Mouse (Mus musculus): ENCODE results near the gene Stat1. TPM values are rescaled to one million over a fixed set of nuclear protein-coding genes. Genes with fewer than 3 reads are reported as not detected.

Stat1 gene
- polyA plus RNA-seq, 1 experiment from 2014 or later: 11.2 TPM

GRCm38 (mm10) chr1:52107206-52107605 lies 12.0 kb upstream of the Stat1 start:
- H3K4me2 ChIP-seq (ENCODE audit: low read length): no peak overlapping the region
- no peaks in the 10 kb centered on the region for H3K9me3 ChIP-seq (replicated peaks; ENCODE audit: control insufficient read depth, low read length, poor library complexity, severe bottlenecking)
- no peaks in the 10 kb centered on the region for H3K36me3 ChIP-seq (ENCODE audit: control insufficient read depth, insufficient read depth, low read length)
- no peak overlapping the region for H3K27ac ChIP-seq (ENCODE audit: low read length)
- 95% methylated on average over 11 of the region's 11 CpGs for WGBS
- no peak for ATAC-seq
- no peak overlapping the region for H3K4me3 ChIP-seq (ENCODE audit: low read depth, low read length)
- H3K4me1 ChIP-seq (ENCODE audit: control insufficient read depth, insufficient read depth, low read length): no peaks in the 10 kb centered on the region
- no peak overlapping the region for H3K9ac ChIP-seq (ENCODE audit: low read depth, low read length)
- no peaks in the 10 kb centered on the region for H3K27me3 ChIP-seq (ENCODE audit: control insufficient read depth, insufficient read depth, low read depth, low read length)

DNA sequence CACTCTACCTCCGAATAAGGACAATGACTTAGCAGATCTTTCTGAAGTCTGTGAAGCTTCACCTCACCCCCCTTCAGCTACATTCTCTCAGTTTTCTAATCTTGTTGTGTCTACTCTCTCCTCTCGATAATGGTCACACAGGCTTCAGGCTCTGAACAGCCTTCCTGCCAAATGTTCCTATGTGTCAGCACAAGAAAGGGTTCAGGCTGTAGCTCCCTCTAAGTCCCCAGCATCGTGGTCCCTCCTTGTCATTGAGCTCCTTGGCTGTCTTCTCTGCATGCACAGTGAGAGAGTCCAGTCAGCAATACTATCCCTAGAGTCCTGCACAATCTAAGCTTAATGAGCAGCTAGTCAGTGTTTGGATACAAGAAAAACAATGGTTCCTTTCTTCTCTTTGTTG lies 8.0 kb upstream of the Stat1 start:
- H3K27ac ChIP-seq (ENCODE audit: low read length): no peak overlapping the region
- H3K36me3 ChIP-seq (ENCODE audit: control insufficient read depth, insufficient read depth, low read length): no peaks in the 10 kb centered on the region
- H3K4me1 ChIP-seq (ENCODE audit: control insufficient read depth, insufficient read depth, low read length): peaks cover 5% of the 10 kb centered on the region; the same call in 1 of the 2 replicates
- no peaks in the 10 kb centered on the region; the same call in 1 of the 2 replicates for H3K27me3 ChIP-seq (ENCODE audit: control insufficient read depth, insufficient read depth, low read depth, low read length)
- 75% methylated on average over 3 of the region's 3 CpGs for WGBS
- H3K4me3 ChIP-seq (ENCODE audit: low read depth, low read length): no peak overlapping the region
- no peak overlapping the region for H3K4me2 ChIP-seq (ENCODE audit: low read length)
- ATAC-seq: no peak
- H3K9me3 ChIP-seq (replicated peaks; ENCODE audit: control insufficient read depth, low read length, poor library complexity, severe bottlenecking): no peaks in the 10 kb centered on the region
- H3K9ac ChIP-seq (ENCODE audit: low read depth, low read length): no peak overlapping the region

DNA sequence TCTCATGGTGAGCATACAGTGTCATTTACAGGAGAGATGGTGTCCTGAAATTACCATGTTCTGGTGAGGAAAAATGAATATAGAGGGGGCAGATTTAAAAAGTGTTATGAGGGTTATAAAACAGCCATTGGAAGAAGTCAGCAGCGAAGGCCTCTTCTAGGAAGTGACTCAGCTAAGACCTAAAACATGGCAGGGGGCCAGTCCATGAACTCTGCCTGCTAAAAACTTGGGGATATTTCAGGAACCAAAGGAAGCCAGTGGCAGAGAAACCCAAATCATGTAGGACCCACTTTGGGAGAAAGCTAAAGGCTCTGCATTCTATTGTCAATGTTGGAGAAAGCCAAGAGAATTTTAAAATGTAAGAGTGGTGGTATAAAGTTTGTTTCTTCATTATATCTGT lies 6.9 kb upstream of the Stat1 start:
- ATAC-seq: no peak
- H3K4me2 ChIP-seq (ENCODE audit: low read length): no peak overlapping the region
- H3K4me3 ChIP-seq (ENCODE audit: low read depth, low read length): no peak overlapping the region
- H3K4me1 ChIP-seq (ENCODE audit: control insufficient read depth, insufficient read depth, low read length): peaks cover 5% of the 10 kb centered on the region; the same call in 1 of the 2 replicates
- no peak overlapping the region for H3K9ac ChIP-seq (ENCODE audit: low read depth, low read length)
- no peaks in the 10 kb centered on the region for H3K36me3 ChIP-seq (ENCODE audit: control insufficient read depth, insufficient read depth, low read length)
- H3K9me3 ChIP-seq (replicated peaks; ENCODE audit: control insufficient read depth, low read length, poor library complexity, severe bottlenecking): no peaks in the 10 kb centered on the region
- H3K27me3 ChIP-seq (ENCODE audit: control insufficient read depth, insufficient read depth, low read depth, low read length): no peaks in the 10 kb centered on the region; the same call in 1 of the 2 replicates
- 95% methylated on average over 1 of the region's 1 CpGs for WGBS
- no peak overlapping the region for H3K27ac ChIP-seq (ENCODE audit: low read length)

DNA sequence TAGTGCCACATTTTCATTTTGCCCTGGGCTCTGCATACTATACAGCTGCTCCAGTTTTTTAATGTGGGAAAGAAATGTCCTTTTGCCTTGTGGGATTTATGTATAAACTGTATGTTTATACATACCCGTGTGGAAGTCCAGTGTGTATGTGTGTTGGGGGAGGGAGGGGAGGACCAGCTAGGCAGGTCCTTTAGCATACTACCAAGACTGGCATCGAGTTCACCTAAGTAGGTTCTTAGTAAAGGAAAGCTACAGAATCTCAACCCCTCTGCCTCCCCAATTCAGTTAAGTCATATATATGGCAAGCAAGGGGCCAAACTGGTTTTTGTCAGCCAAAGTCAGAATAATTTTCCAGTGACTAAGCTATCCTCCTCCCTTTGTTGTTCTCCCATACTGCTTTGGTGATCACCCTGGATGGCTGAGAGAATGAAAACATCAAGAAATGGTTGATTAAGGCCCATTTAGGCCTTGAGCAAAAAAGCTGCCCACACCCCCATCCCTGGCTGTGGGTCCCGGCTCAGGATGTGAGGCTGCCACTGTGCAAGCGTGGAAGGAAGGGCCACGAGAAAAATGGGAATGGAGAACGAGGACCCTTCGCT lies 6.1 kb upstream of the Stat1 start:
- peak overlapping the region; percentile 65 for H3K9ac ChIP-seq (ENCODE audit: low read depth, low read length)
- no peaks in the 10 kb centered on the region; the same call in 1 of the 2 replicates for H3K27me3 ChIP-seq (ENCODE audit: control insufficient read depth, insufficient read depth, low read depth, low read length)
- peak overlapping the region; percentile 63 for H3K4me2 ChIP-seq (ENCODE audit: low read length)
- no peaks in the 10 kb centered on the region for H3K36me3 ChIP-seq (ENCODE audit: control insufficient read depth, insufficient read depth, low read length)
- peak overlapping the region; percentile 33; the same call in 1 of the 2 replicates for H3K4me3 ChIP-seq (ENCODE audit: low read depth, low read length)
- WGBS: 26% methylated on average over 7 of the region's 7 CpGs
- peak; percentile 44 for ATAC-seq
- no peaks in the 10 kb centered on the region for H3K9me3 ChIP-seq (replicated peaks; ENCODE audit: control insufficient read depth, low read length, poor library complexity, severe bottlenecking)
- peak overlapping the region; percentile 81 for H3K27ac ChIP-seq (ENCODE audit: low read length)
- peaks cover 5% of the 10 kb centered on the region; the same call in 1 of the 2 replicates for H3K4me1 ChIP-seq (ENCODE audit: control insufficient read depth, insufficient read depth, low read length)

- Histone ChIP-seq H3K9ac (ENCODE audit: low read depth, low read length) (peak overlapping the region; percentile 65), H3K4me2 (ENCODE audit: low read length) (peak overlapping the region; percentile 63), H3K27ac (ENCODE audit: low read length) (peak overlapping the region; percentile 81), H3K9me3 (replicated peaks; ENCODE audit: control insufficient read depth, low read length, poor library complexity, severe bottlenecking) (no peaks in the 10 kb centered on the region), H3K4me1 (ENCODE audit: control insufficient read depth, insufficient read depth, low read length) (peaks cover 7% of the 10 kb centered on the region; the same call in 1 of the 2 replicates), H3K27me3 (ENCODE audit: control insufficient read depth, insufficient read depth, low read depth, low read length) (no peaks in the 10 kb centered on the region; the same call in 1 of the 2 replicates), H3K36me3 (ENCODE audit: control insufficient read depth, insufficient read depth, low read length) (no peaks in the 10 kb centered on the region), H3K4me3 (ENCODE audit: low read depth, low read length) (peak overlapping the region; percentile 33; the same call in 1 of the 2 replicates)
- ATAC-seq: peak; percentile 97
- WGBS: 0% methylated on average over 32 of the region's 32 CpGs
Observed at GRCm38 (mm10) chr1:52113666-52114069, 5.6 kb upstream of the Stat1 start.

DNA sequence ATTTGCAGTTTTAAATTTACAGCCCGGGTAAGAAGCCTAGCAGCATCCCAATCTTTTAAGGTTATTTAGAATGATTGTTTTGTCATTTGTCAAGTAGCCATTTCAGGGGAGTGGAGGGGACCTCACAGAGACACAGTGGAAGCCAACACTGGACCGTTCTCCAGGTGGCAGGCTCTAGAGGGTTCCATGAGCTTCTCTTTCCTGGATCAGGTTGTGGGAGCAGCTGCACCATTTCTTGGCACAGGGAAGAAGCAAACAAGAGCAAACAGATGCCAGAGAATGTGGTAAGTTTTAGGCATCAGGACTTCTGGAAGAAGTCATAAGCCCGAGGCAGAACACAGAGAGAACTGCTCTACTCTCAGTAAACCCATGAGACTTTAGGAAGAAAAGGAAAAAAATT lies 2.8 kb upstream of the Stat1 start:
- no peak overlapping the region for H3K4me2 ChIP-seq (ENCODE audit: low read length)
- H3K9me3 ChIP-seq (replicated peaks; ENCODE audit: control insufficient read depth, low read length, poor library complexity, severe bottlenecking): no peaks in the 10 kb centered on the region
- H3K27me3 ChIP-seq (ENCODE audit: control insufficient read depth, insufficient read depth, low read depth, low read length): no peaks in the 10 kb centered on the region; the same call in 1 of the 2 replicates
- no peak overlapping the region for H3K27ac ChIP-seq (ENCODE audit: low read length)
- H3K4me1 ChIP-seq (ENCODE audit: control insufficient read depth, insufficient read depth, low read length): peaks cover 15% of the 10 kb centered on the region; the same call in 1 of the 2 replicates
- no peaks in the 10 kb centered on the region for H3K36me3 ChIP-seq (ENCODE audit: control insufficient read depth, insufficient read depth, low read length)
- no peak overlapping the region for H3K4me3 ChIP-seq (ENCODE audit: low read depth, low read length)
- WGBS: 84% methylated on average over 3 of the region's 3 CpGs
- no peak overlapping the region for H3K9ac ChIP-seq (ENCODE audit: low read depth, low read length)
- no peak for ATAC-seq

GRCm38 (mm10) chr1:52117777-52118176 lies 1.5 kb upstream of the Stat1 start:
- Histone ChIP-seq H3K9me3 (replicated peaks; ENCODE audit: control insufficient read depth, low read length, poor library complexity, severe bottlenecking) (no peaks in the 10 kb centered on the region), H3K36me3 (ENCODE audit: control insufficient read depth, insufficient read depth, low read length) (no peaks in the 10 kb centered on the region), H3K4me2 (ENCODE audit: low read length) (no peak overlapping the region), H3K4me1 (ENCODE audit: control insufficient read depth, insufficient read depth, low read length) (peaks cover 15% of the 10 kb centered on the region; the same call in 1 of the 2 replicates), H3K4me3 (ENCODE audit: low read depth, low read length) (no peak overlapping the region), H3K9ac (ENCODE audit: low read depth, low read length) (no peak overlapping the region), H3K27ac (ENCODE audit: low read length) (no peak overlapping the region), H3K27me3 (ENCODE audit: control insufficient read depth, insufficient read depth, low read depth, low read length) (no peaks in the 10 kb centered on the region; the same call in 1 of the 2 replicates)
- 81% methylated on average over 1 of the region's 1 CpGs for whole genome bisulfite sequencing
- no peak for ATAC-seq

GRCm38 (mm10) chr1:52119691-52120090 lies 451 bp downstream of the Stat1 start:
- H3K9ac ChIP-seq (ENCODE audit: low read depth, low read length): peak overlapping the region; percentile 79
- peak overlapping the region; percentile 86 for H3K4me3 ChIP-seq (ENCODE audit: low read depth, low read length)
- H3K27me3 ChIP-seq (ENCODE audit: control insufficient read depth, insufficient read depth, low read depth, low read length): no peaks in the 10 kb centered on the region; the same call in 1 of the 2 replicates
- no peaks in the 10 kb centered on the region for H3K36me3 ChIP-seq (ENCODE audit: control insufficient read depth, insufficient read depth, low read length)
- 0 out of 2 replicates have a peak, but pooled peaks cover 10% of the 10 kb centered on the region for H3K4me1 ChIP-seq (ENCODE audit: control insufficient read depth, insufficient read depth, low read length)
- WGBS: 0% methylated on average over 20 of the region's 20 CpGs
- no peak overlapping the region for H3K27ac ChIP-seq (ENCODE audit: low read length)
- peak; percentile 43 for ATAC-seq
- H3K9me3 ChIP-seq (replicated peaks; ENCODE audit: control insufficient read depth, low read length, poor library complexity, severe bottlenecking): no peaks in the 10 kb centered on the region
- H3K4me2 ChIP-seq (ENCODE audit: low read length): peak overlapping the region; percentile 97

DNA sequence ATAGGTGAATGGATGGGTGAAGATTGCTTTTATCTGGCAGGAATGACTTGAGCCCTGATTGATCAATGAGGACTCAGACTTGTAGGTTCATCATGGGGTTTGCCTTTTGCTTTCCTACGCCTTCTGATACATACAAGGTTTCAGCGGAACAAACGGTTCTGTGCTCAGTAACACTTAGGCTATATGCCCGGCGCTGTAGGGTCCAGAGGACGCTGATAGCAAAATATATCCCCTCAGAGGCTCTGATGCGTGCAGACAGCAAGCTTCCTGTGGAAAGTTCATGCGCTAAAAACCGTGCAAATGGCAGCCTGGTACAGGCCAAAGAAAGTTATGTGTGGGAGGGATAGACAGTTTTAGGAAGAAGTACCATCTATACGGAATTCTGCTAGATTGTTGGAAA lies 951 bp downstream of the Stat1 start:
- H3K27me3 ChIP-seq (ENCODE audit: control insufficient read depth, insufficient read depth, low read depth, low read length): no peaks in the 10 kb centered on the region; the same call in 1 of the 2 replicates
- peak overlapping the region; percentile 86 for H3K4me3 ChIP-seq (ENCODE audit: low read depth, low read length)
- H3K4me1 ChIP-seq (ENCODE audit: control insufficient read depth, insufficient read depth, low read length): 0 out of 2 replicates have a peak, but pooled peaks cover 10% of the 10 kb centered on the region
- H3K27ac ChIP-seq (ENCODE audit: low read length): no peak overlapping the region
- ATAC-seq: no peak
- H3K4me2 ChIP-seq (ENCODE audit: low read length): peak overlapping the region; percentile 97
- H3K36me3 ChIP-seq (ENCODE audit: control insufficient read depth, insufficient read depth, low read length): no peaks in the 10 kb centered on the region
- peak overlapping the region; percentile 79; the same call in 1 of the 2 replicates for H3K9ac ChIP-seq (ENCODE audit: low read depth, low read length)
- H3K9me3 ChIP-seq (replicated peaks; ENCODE audit: control insufficient read depth, low read length, poor library complexity, severe bottlenecking): no peaks in the 10 kb centered on the region
- 46% methylated on average over 10 of the region's 10 CpGs for WGBS

Data from midbrain, embryonic 16.5 days (tissue).